Mouse (Mus musculus): ENCODE data around the gene Bet1. TPM values are rescaled to one million over a fixed set of nuclear protein-coding genes. Genes with fewer than 3 reads are reported as not detected.

Gene Bet1
- polyA plus RNA-seq, 1 experiment from 2014 or later = 33.7 TPM

GRCm38 (mm10) chr6:4047200-4047599 is 39.6 kb downstream of the Bet1 start:
- no peaks in the 10 kb centered on the region for H3K27me3 ChIP-seq (ENCODE audit: control insufficient read depth, insufficient read depth, low read length)
- 97% methylated on average over 1 of the region's 1 CpGs for WGBS
- no peak for ATAC-seq (ENCODE audit: low FRiP score, low TSS enrichment)

GRCm38 (mm10) chr6:4041821-4042220 is 45.0 kb downstream of the Bet1 start:
- Histone ChIP-seq H3K27me3 (ENCODE audit: control insufficient read depth, insufficient read depth, low read length) (no peaks in the 10 kb centered on the region), H3K4me3 (replicated peaks; ENCODE audit: low read depth, low read length) (no peak overlapping the region), H3K4me1 (ENCODE audit: control insufficient read depth, insufficient read depth, low read length) (no peaks in the 10 kb centered on the region), H3K27ac (replicated peaks; ENCODE audit: low read depth, low read length) (no peak overlapping the region), H3K9ac (replicated peaks; ENCODE audit: low read length) (no peak overlapping the region), H3K9me3 (ENCODE audit: control insufficient read depth, low read length) (no peaks in the 10 kb centered on the region), H3K4me2 (ENCODE audit: low read length) (no peak overlapping the region), H3K36me3 (ENCODE audit: control insufficient read depth, insufficient read depth, low read length) (no peaks in the 10 kb centered on the region)
- WGBS = 87% methylated on average over 1 of the region's 1 CpGs
- ATAC-seq (ENCODE audit: low FRiP score, low TSS enrichment) = no peak
- no peak for DNase-seq

More at GRCm38 (mm10) chr6:4047200-4047599, 39.6 kb downstream of the Bet1 start:
- no peak for DNase-seq
- H3K4me3 ChIP-seq (replicated peaks; ENCODE audit: low read depth, low read length) = no peak overlapping the region
- no peaks in the 10 kb centered on the region for H3K9me3 ChIP-seq (ENCODE audit: control insufficient read depth, low read length)
- no peaks in the 10 kb centered on the region for H3K36me3 ChIP-seq (ENCODE audit: control insufficient read depth, insufficient read depth, low read length)
- H3K4me2 ChIP-seq (ENCODE audit: low read length) = no peak overlapping the region
- H3K9ac ChIP-seq (replicated peaks; ENCODE audit: low read length) = no peak overlapping the region
- H3K27ac ChIP-seq (replicated peaks; ENCODE audit: low read depth, low read length) = no peak overlapping the region
- H3K4me1 ChIP-seq (ENCODE audit: control insufficient read depth, insufficient read depth, low read length) = no peaks in the 10 kb centered on the region

GRCm38 (mm10) chr6:4030956-4031355 is 55.8 kb downstream of the Bet1 start:
- Histone ChIP-seq H3K9ac (replicated peaks; ENCODE audit: low read length) (no peak overlapping the region), H3K9me3 (ENCODE audit: control insufficient read depth, low read length) (no peaks in the 10 kb centered on the region), H3K36me3 (ENCODE audit: control insufficient read depth, insufficient read depth, low read length) (no peaks in the 10 kb centered on the region), H3K4me3 (replicated peaks; ENCODE audit: low read depth, low read length) (no peak overlapping the region), H3K4me2 (ENCODE audit: low read length) (no peak overlapping the region), H3K4me1 (ENCODE audit: control insufficient read depth, insufficient read depth, low read length) (no peaks in the 10 kb centered on the region), H3K27me3 (ENCODE audit: control insufficient read depth, insufficient read depth, low read length) (no peaks in the 10 kb centered on the region), H3K27ac (replicated peaks; ENCODE audit: low read depth, low read length) (no peak overlapping the region)
- DNase-seq = no peak
- 85% methylated on average over 3 of the region's 3 CpGs for WGBS
- no peak for ATAC-seq (ENCODE audit: low FRiP score, low TSS enrichment)

Other genes starting within 250 kb of the Bet1 start
- gene Tfpi2, start 98.1 kb downstream of the Bet1 start, polyA plus RNA-seq (2014; fragmentation: Nextera tagmentation; extraction: Ambion mirVana) = 0.28 and 0.41 TPM in 2 replicates
- not detected in 2 replicates for gene Gngt1, start 93.2 kb downstream of the Bet1 start, polyA plus RNA-seq (2014; fragmentation: Nextera tagmentation; extraction: Ambion mirVana)
- gene Gng11, start 83.1 kb downstream of the Bet1 start, polyA plus RNA-seq (2014; fragmentation: Nextera tagmentation; extraction: Ambion mirVana) = 15.4 and 24.5 TPM in 2 replicates

Data from midbrain, embryonic 14.5 days (tissue).